8 mouse cellular contexts compared by ENCODE assay signal in genomic region chr14:54553975-54554769, GRCm38 (mm10). TPM values are rescaled to one million over a fixed set of nuclear protein-coding genes. Genes with fewer than 3 reads are reported as not detected.
DNase-seq lines count a peak whose midpoint lies in the region; ATAC-seq and TF ChIP-seq lines count a peak whose summit lies in the region.

Gene Haus4 (minus strand): TSS chr14:54554616.

- peaks cover 13% of the 10 kb centered on the region for H3K36me3 ChIP-seq in embryonic facial prominence, embryonic 15.5 days

- peak within 1 kb of the TSS; percentile 96 for H3K4me3 ChIP-seq in bone marrow macrophage, adult 2 months (ENCODE audit: insufficient read depth, low read length)
- H3K4me3 ChIP-seq in embryonic facial prominence, embryonic 15.5 days (replicated peaks): peak within 1 kb of the TSS; percentile 66

- TF ChIP-seq POLR2A in bone marrow macrophage, adult 2 months (IDR thresholded peaks at IDR 0.05; ENCODE audit: borderline replicate concordance, low read depth, low read length): no peak; the same call in none of the 2 replicates

- H3K4me1 ChIP-seq in bone marrow macrophage, adult 2 months (ENCODE audit: control insufficient read depth, insufficient read depth, low read length): peaks cover 5% of the 10 kb centered on the region
- peaks cover 12% of the 10 kb centered on the region for H3K4me1 ChIP-seq in embryonic facial prominence, embryonic 15.5 days

- peak; percentile 93 for DNase-seq in CD4-positive helper T cell, adult 2 months (ENCODE audit: low read depth, low spot score)
- peak; percentile 74 for DNase-seq in heart, adult 8-10 months (ENCODE audit: low spot score)
- DNase-seq in kidney, adult 8-10 months: peak; percentile 83 to 86
- peak; percentile 93 for DNase-seq in liver
- peak; percentile 70 to 81 for DNase-seq in monocyte, adult 2 months (ENCODE audit: low read depth in 1 of 2, low spot score in 2 of 2)
- DNase-seq in spleen, postnatal 14 days (ENCODE audit: low spot score in 2 of 2): peak; percentile 72 to 75

- H3K9ac ChIP-seq in embryonic facial prominence, embryonic 15.5 days: peak within 1 kb of the TSS; percentile 77

- no peaks in the 10 kb centered on the region for H3K27me3 ChIP-seq in embryonic facial prominence, embryonic 15.5 days

- no peak for TF ChIP-seq CTCF in bone marrow macrophage, adult 2 months (IDR thresholded peaks at IDR 0.05; ENCODE audit: low read depth, low read length)

- WGBS in embryonic facial prominence, embryonic 15.5 days: under 1% methylated on average over 76 of the region's 76 CpGs

- no peaks in the 10 kb centered on the region for H3K9me3 ChIP-seq in embryonic facial prominence, embryonic 15.5 days (replicated peaks)

- ATAC-seq in embryonic facial prominence, embryonic 15.5 days (ENCODE audit: insufficient number of reproducible peaks, low FRiP score, low TSS enrichment, low read depth): peak; percentile 93

- H3K27ac ChIP-seq in bone marrow macrophage, adult 2 months (ENCODE audit: insufficient read depth, low read depth, low read length): peak within 1 kb of the TSS; percentile 95
- H3K27ac ChIP-seq in embryonic facial prominence, embryonic 15.5 days (replicated peaks): peak within 1 kb of the TSS; percentile 91

- peak within 1 kb of the TSS; percentile 93 for H3K4me2 ChIP-seq in embryonic facial prominence, embryonic 15.5 days (replicated peaks)

RNA-seq across cellular contexts. Expression of gene Haus4, which starts in this region (rescaled TPM):
- 29.3 and 31.9 TPM in 2 replicates for polyA plus RNA-seq in bone marrow macrophage, adult 2 months (2012; ENCODE audit: insufficient read depth, insufficient read length, missing spikeins)
- polyA plus RNA-seq in embryonic facial prominence, embryonic 15.5 days (2015; fragmentation: Nextera tagmentation; extraction: Ambion mirVana): 49.8 and 52.3 TPM in 2 replicates
- total RNA-seq in heart, adult 8-10 months (2022): 1 to 10 TPM; 3.5 to 6.1 (median 4.1) TPM

Comparison
In these comparisons a context has a peak if more than half of its experiments do, and no peak if none do; other contexts are left out.
1. Peak in every context shown above with its lines: DNase-seq, ATAC-seq, H3K4me3 ChIP-seq and H3K27ac ChIP-seq.